Mouse (Mus musculus) midbrain, postnatal 0 days (tissue): ENCODE results near the gene Gm9964. TPM values are rescaled to one million over a fixed set of nuclear protein-coding genes. Genes with fewer than 3 reads are reported as not detected.

Experiments used
- ATAC-seq: fragments of 200-750 bp; cut with Nextera tagmentation; 2 replicates; pipeline ENCODE4 v1.8.0; 2017; ENCODE audit warnings: moderate number of reproducible peaks, mild to moderate bottlenecking, moderate TSS enrichment, moderate library complexity; ENCODE audit not compliant: low FRiP score
- DNase-seq: peaks from one replicate; pipeline ENCODE4 v3.0.0-alpha.2; 2015; ENCODE audit warnings: low spot score
- H3K27ac ChIP-seq: fragments of 300-500 bp; sonication (generic); 2 replicates; pipeline ENCODE4 v1.5.1; 2014; ENCODE audit warnings: low read depth, mild to moderate bottlenecking, low read length, mixed read lengths
- H3K27me3 ChIP-seq: fragments of 300-500 bp; sonication (generic); 2 replicates; pipeline ENCODE4 v1.6.1; 2014; ENCODE audit warnings: low read length, control low read depth, mixed read lengths; ENCODE audit not compliant: insufficient read depth
- H3K36me3 ChIP-seq: fragments of 300-500 bp; sonication (generic); 2 replicates; pipeline ENCODE4 v1.6.1; 2014; ENCODE audit warnings: low read length, control low read depth, mixed read lengths; ENCODE audit not compliant: insufficient read depth
- H3K4me1 ChIP-seq: fragments of 300-500 bp; sonication (generic); 2 replicates; pipeline ENCODE4 v1.6.1; 2014; ENCODE audit warnings: mild to moderate bottlenecking, control low read depth, antibody characterized with exemption, low read length, mixed read lengths; ENCODE audit not compliant: insufficient read depth
- H3K4me2 ChIP-seq: fragments of 300-500 bp; sonication (generic); 2 replicates; pipeline ENCODE4 v1.6.1; 2014; ENCODE audit warnings: low read depth, mild to moderate bottlenecking, low read length, mixed read lengths; ENCODE audit not compliant: poor library complexity, severe bottlenecking
- H3K4me3 ChIP-seq: fragments of 300-500 bp; sonication (generic); 2 replicates; pipeline ENCODE4 v1.5.1; 2014; ENCODE audit warnings: low read depth, mild to moderate bottlenecking, low read length, moderate library complexity
- H3K9ac ChIP-seq: fragments of 300-500 bp; sonication (generic); replicated peaks from 2 replicates; pipeline ENCODE4 v1.6.1; 2014; ENCODE audit warnings: mild to moderate bottlenecking, low read length, moderate library complexity, mixed read lengths; ENCODE audit not compliant: poor library complexity, severe bottlenecking
- H3K9me3 ChIP-seq: fragments of 300-500 bp; sonication (generic); 2 replicates; pipeline ENCODE4 v1.6.1; 2016; ENCODE audit warnings: low read length, control low read depth
- CTCF ChIP-seq: IDR thresholded peaks from 2 replicates; pipeline ENCODE4 v1.5.1; 2016; ENCODE audit warnings: antibody characterized with exemption, mild to moderate bottlenecking
- WGBS: fragments of 180-500 bp; shearing (Covaris S2); extraction: QIAGEN DNeasy Blood & Tissue Kit; methylation state at CpG from one replicate; pipeline ENCODE4 v1.1.7; 2014; 5-methylcytosine and 5-hydroxymethylcytosine counted together
- polyA plus RNA-seq: library from polyadenylated mRNA; unstranded; fragments of >200 nt; fragmentation: Nextera tagmentation; extraction: Ambion mirVana; gene quantifications from 2 replicates; pipeline ENCODE4 v1.2.1, GENCODE M21; 2015
- total RNA-seq: library from RNA; depleted of rRNA; stranded (reverse); fragments of >200 nt; gene quantifications from 2 replicates; pipeline ENCODE4 v1.2.3, GENCODE M21; 2014

The Gm9964 gene
- total and polyA plus RNA-seq, 2 experiments from 2014 or later = 0.22 TPM; not detected in 1

DNA sequence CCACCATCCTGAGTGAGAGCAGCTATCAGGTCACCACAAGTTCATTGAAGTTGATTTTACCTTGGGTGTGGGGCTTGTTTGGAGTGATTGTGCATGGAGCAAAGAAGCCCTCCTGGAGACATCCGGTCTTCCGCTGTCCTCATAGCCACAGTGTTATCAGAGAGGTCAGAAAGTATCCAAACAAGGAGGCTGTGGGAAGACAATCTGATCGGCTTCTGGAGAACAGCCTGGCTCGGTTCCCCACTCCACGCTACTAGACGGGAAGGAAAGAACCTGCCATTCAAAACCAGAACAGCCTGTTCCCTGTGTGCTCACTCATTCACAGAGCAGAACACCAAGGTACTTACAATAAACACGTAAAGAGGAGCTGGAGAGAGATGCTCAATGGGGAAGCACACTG lies 23.1 kb upstream of the Gm9964 start:
- 84% methylated on average over 7 of the region's 7 CpGs for WGBS

GRCm38 (mm10) chr11:79316807-79317345 lies 20.2 kb upstream of the Gm9964 start:
- H3K36me3 ChIP-seq = no peaks in the 10 kb centered on the region
- H3K4me2 ChIP-seq = no peak overlapping the region
- no peak for ATAC-seq
- H3K4me3 ChIP-seq = no peak overlapping the region
- peak; percentile 55 for DNase-seq
- no peaks in the 10 kb centered on the region for H3K4me1 ChIP-seq
- no peaks in the 10 kb centered on the region for H3K9me3 ChIP-seq
- no peaks in the 10 kb centered on the region for H3K27me3 ChIP-seq
- 75% methylated on average over 8 of the region's 8 CpGs for WGBS
- no peak for TF ChIP-seq CTCF
- H3K9ac ChIP-seq = no peak overlapping the region
- H3K27ac ChIP-seq = no peak overlapping the region

More for the DNA sequence above, 23.1 kb upstream of the Gm9964 start:
- DNase-seq (no peak), ATAC-seq (no peak)
- Histone ChIP-seq H3K4me1 (no peaks in the 10 kb centered on the region), H3K9ac (no peak overlapping the region), H3K4me3 (no peak overlapping the region), H3K27me3 (no peaks in the 10 kb centered on the region), H3K36me3 (no peaks in the 10 kb centered on the region), H3K4me2 (no peak overlapping the region), H3K27ac (no peak overlapping the region), H3K9me3 (no peaks in the 10 kb centered on the region)
- no peak for TF ChIP-seq CTCF

GRCm38 (mm10) chr11:79310467-79310866 lies 13.8 kb upstream of the Gm9964 start:
- TF ChIP-seq CTCF = no peak
- Histone ChIP-seq H3K4me3 (no peak overlapping the region), H3K9me3 (no peaks in the 10 kb centered on the region), H3K27me3 (no peaks in the 10 kb centered on the region), H3K9ac (no peak overlapping the region), H3K27ac (no peak overlapping the region), H3K36me3 (no peaks in the 10 kb centered on the region), H3K4me1 (no peaks in the 10 kb centered on the region), H3K4me2 (no peak overlapping the region)
- 89% methylated on average over 5 of the region's 5 CpGs for WGBS
- ATAC-seq (no peak), DNase-seq (no peak)

DNA sequence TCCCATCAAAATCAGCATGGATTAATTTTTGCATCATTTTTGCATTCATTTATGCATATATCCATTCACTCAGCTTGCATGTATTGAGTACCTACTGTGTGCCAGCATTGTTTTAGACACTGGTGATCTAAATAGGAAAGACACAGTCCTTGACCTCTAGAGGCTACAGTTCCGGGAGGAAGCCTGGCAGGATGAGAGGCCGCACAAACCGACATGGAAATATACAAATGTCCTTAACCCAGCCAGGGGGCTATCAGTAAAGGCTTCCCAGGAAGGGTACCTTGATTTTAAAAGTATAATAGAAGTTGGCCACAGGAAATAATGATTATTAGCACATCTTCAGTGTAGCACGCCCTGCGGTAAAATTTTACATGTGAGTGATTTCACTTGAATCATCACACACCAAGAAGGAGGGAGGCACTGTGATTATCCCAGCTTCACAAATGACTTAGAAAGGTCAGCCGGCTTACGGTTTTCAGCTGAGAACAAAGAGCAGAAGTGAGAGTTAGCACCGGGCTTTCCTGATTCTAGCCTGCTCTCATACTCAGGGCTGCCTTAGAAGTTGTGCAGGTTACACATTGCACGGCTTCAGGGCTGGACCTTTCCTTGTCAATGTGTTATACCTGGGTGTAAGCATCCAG lies 11.0 kb upstream of the Gm9964 start:
- Histone ChIP-seq H3K36me3 (no peaks in the 10 kb centered on the region), H3K9me3 (no peaks in the 10 kb centered on the region), H3K27me3 (no peaks in the 10 kb centered on the region), H3K9ac (no peak overlapping the region), H3K4me2 (no peak overlapping the region), H3K4me3 (no peak overlapping the region), H3K4me1 (no peaks in the 10 kb centered on the region), H3K27ac (no peak overlapping the region)
- 29% methylated on average over 9 of the region's 9 CpGs for WGBS
- DNase-seq (no peak), ATAC-seq (no peak)
- no peak for TF ChIP-seq CTCF

- no peaks in the 10 kb centered on the region for H3K27me3 ChIP-seq
- H3K36me3 ChIP-seq = no peaks in the 10 kb centered on the region
- H3K4me1 ChIP-seq = no peaks in the 10 kb centered on the region
- no peak for TF ChIP-seq CTCF
- H3K4me3 ChIP-seq = no peak overlapping the region
- DNase-seq (no peak), ATAC-seq (no peak)
- H3K4me2 ChIP-seq = no peak overlapping the region
- H3K9ac ChIP-seq = no peak overlapping the region
- 10% methylated on average over 10 of the region's 10 CpGs for WGBS
- no peaks in the 10 kb centered on the region for H3K9me3 ChIP-seq
- H3K27ac ChIP-seq = no peak overlapping the region
Observed at GRCm38 (mm10) chr11:79306996-79307395, 10.3 kb upstream of the Gm9964 start.

- Histone ChIP-seq H3K4me2 (no peak overlapping the region), H3K4me3 (no peak overlapping the region), H3K36me3 (no peaks in the 10 kb centered on the region), H3K4me1 (no peaks in the 10 kb centered on the region), H3K27me3 (no peaks in the 10 kb centered on the region), H3K27ac (no peak overlapping the region), H3K9me3 (no peaks in the 10 kb centered on the region), H3K9ac (no peak overlapping the region)
- ATAC-seq = no peak
- DNase-seq = no peak
- WGBS = 27% methylated on average over 7 of the region's 7 CpGs
- no peak for TF ChIP-seq CTCF
Observed at GRCm38 (mm10) chr11:79306510-79306909, 9.8 kb upstream of the Gm9964 start.
